In genomic region chr11:73199879-73200278, GRCm38 (mm10) we compare ENCODE assay signal across 8 mouse cellular contexts. TPM values are rescaled to one million over a fixed set of nuclear protein-coding genes. Genes with fewer than 3 reads are reported as not detected.
DNase-seq lines count a peak whose midpoint lies in the region; ATAC-seq and TF ChIP-seq lines count a peak whose summit lies in the region.

No protein-coding gene starts in this region.

- H3K9ac ChIP-seq in hindbrain, embryonic 16.5 days (ENCODE audit: low read depth, low read length), result peak overlapping the region; percentile 78
- H3K9ac ChIP-seq in liver, embryonic 13.5 days, result peak overlapping the region; percentile 88

- H3K4me2 ChIP-seq in hindbrain, embryonic 16.5 days (ENCODE audit: low read length), result peak overlapping the region; percentile 89
- peak overlapping the region; percentile 99 for H3K4me2 ChIP-seq in liver, embryonic 13.5 days

- H3K36me3 ChIP-seq in hindbrain, embryonic 16.5 days (ENCODE audit: control insufficient read depth, insufficient read depth, low read length), result no peaks in the 10 kb centered on the region
- H3K36me3 ChIP-seq in liver, embryonic 13.5 days, result no peaks in the 10 kb centered on the region
- 0 out of 2 replicates have a peak, but pooled peaks cover 3% of the 10 kb centered on the region for H3K36me3 ChIP-seq in small intestine, adult 2 months (ENCODE audit: control insufficient read depth, insufficient read depth, low read length)

- ATAC-seq in common myeloid progenitor, adult 5-6 weeks (replicated peaks; ENCODE audit: low read depth, poor library complexity, severe bottlenecking), result 0 out of 2 replicates have a peak, but pooled peaks have one; percentile 22
- ATAC-seq in hindbrain, embryonic 16.5 days, result no peak; the same call in 1 of the 2 replicates
- peak; percentile 8; the same call in 1 of the 2 replicates for ATAC-seq in liver, embryonic 13.5 days (ENCODE audit: low read depth)

- no peak overlapping the region for H3K27ac ChIP-seq in hindbrain, embryonic 16.5 days (ENCODE audit: low read depth, low read length)
- peak overlapping the region; percentile 78 for H3K27ac ChIP-seq in liver, embryonic 13.5 days
- H3K27ac ChIP-seq in small intestine, adult 2 months (ENCODE audit: insufficient read depth, low read depth, low read length), result peak overlapping the region; percentile 92

- DNase-seq in heart, adult 18-20 months, result peak; percentile 18 to 41
- no peak for DNase-seq in heart, adult 11 months
- DNase-seq in liver, embryonic 13.5 days, result peak; percentile 52
- no peak for DNase-seq in urinary bladder, postnatal 14 days (ENCODE audit: low spot score)
- no peak for DNase-seq in cerebellum, postnatal 4 days (ENCODE audit: low spot score in 2 of 2)

- WGBS in hindbrain, embryonic 16.5 days, result 6% methylated on average over 12 of the region's 12 CpGs
- under 1% methylated on average over 12 of the region's 12 CpGs for WGBS in liver, embryonic 13.5 days (ENCODE audit: insufficient replicate concordance)
- WGBS in small intestine, adult 2 months, result 1% methylated on average over 12 of the region's 12 CpGs

- H3K27me3 ChIP-seq in hindbrain, embryonic 16.5 days (replicated peaks; ENCODE audit: control insufficient read depth, insufficient read depth, low read length), result no peaks in the 10 kb centered on the region
- H3K27me3 ChIP-seq in liver, embryonic 13.5 days, result no peaks in the 10 kb centered on the region
- H3K27me3 ChIP-seq in small intestine, adult 2 months (ENCODE audit: control insufficient read depth, insufficient read depth, low read length), result no peaks in the 10 kb centered on the region

- TF ChIP-seq POLR2A in small intestine, adult 2 months (IDR thresholded peaks at IDR 0.05; ENCODE audit: low read depth, low read length), result peak; percentile 34; the same call in 1 of the 2 replicates

- no peak for TF ChIP-seq CTCF in small intestine, adult 2 months (IDR thresholded peaks at IDR 0.05; ENCODE audit: extremely low read depth, insufficient read length, insufficient replicate concordance, low read depth, low read length)

- H3K4me3 ChIP-seq in hindbrain, embryonic 16.5 days (ENCODE audit: low read length), result peak overlapping the region; percentile 64
- peak overlapping the region; percentile 85 for H3K4me3 ChIP-seq in liver, embryonic 13.5 days (replicated peaks)
- peak overlapping the region; percentile 85 for H3K4me3 ChIP-seq in small intestine, adult 2 months (ENCODE audit: low read depth, low read length)

- no peaks in the 10 kb centered on the region for H3K9me3 ChIP-seq in hindbrain, embryonic 16.5 days (ENCODE audit: control insufficient read depth, low read length)
- H3K9me3 ChIP-seq in liver, embryonic 13.5 days (replicated peaks), result no peaks in the 10 kb centered on the region

- H3K4me1 ChIP-seq in hindbrain, embryonic 16.5 days (ENCODE audit: control insufficient read depth, insufficient read depth, low read depth, low read length), result peaks cover 13% of the 10 kb centered on the region
- peaks cover 25% of the 10 kb centered on the region for H3K4me1 ChIP-seq in liver, embryonic 13.5 days (replicated peaks)
- peaks cover 4% of the 10 kb centered on the region; the same call in 1 of the 2 replicates for H3K4me1 ChIP-seq in small intestine, adult 2 months (ENCODE audit: control insufficient read depth, insufficient read depth, insufficient read length, low read length)

RNA-seq across cellular contexts. Expression of gene Shpk, which starts 0.6 kb away (rescaled TPM):
- 1 to 10 TPM in 1 of 2 experiments, under 1 TPM in 1; 0.92 to 1.5 TPM for total RNA-seq in heart, adult 18-20 months (2021)
- total RNA-seq in common myeloid progenitor, adult 5-6 weeks (2017), result 1.4 and 3.2 TPM in 2 replicates
- 2.5 and 3.0 TPM in 2 replicates for polyA plus RNA-seq in hindbrain, embryonic 16.5 days (2015; fragmentation: Nextera tagmentation; extraction: Ambion mirVana)
- 2.2 TPM in 2 replicates for polyA plus RNA-seq in liver, embryonic 13.5 days (2015; fragmentation: Nextera tagmentation; extraction: Ambion mirVana)
- 5.6 and 14.8 TPM in 2 replicates for polyA plus RNA-seq in small intestine, adult 2 months (2012; rRNA removed)

RNA-seq across cellular contexts. Expression of gene Ctns, which starts 1.0 kb away (rescaled TPM):
- 1 to 10 TPM; 10.0 TPM for total RNA-seq in heart, adult 18-20 months (2021)
- 6.0 and 8.8 TPM in 2 replicates for total RNA-seq in common myeloid progenitor, adult 5-6 weeks (2017)
- 17.4 and 21.5 TPM in 2 replicates for polyA plus RNA-seq in hindbrain, embryonic 16.5 days (2015; fragmentation: Nextera tagmentation; extraction: Ambion mirVana)
- 6.2 and 7.6 TPM in 2 replicates for polyA plus RNA-seq in liver, embryonic 13.5 days (2015; fragmentation: Nextera tagmentation; extraction: Ambion mirVana)
- 7.1 and 16.4 TPM in 2 replicates for polyA plus RNA-seq in small intestine, adult 2 months (2012; rRNA removed)

RNA-seq across cellular contexts. Expression of gene Tax1bp3, which starts 23.0 kb away (rescaled TPM):
- 10 to 100 TPM; 48.7 to 53.3 TPM for total RNA-seq in heart, adult 18-20 months (2021)
- total RNA-seq in common myeloid progenitor, adult 5-6 weeks (2017), result 7.7 and 11.4 TPM in 2 replicates
- 120 and 129 TPM in 2 replicates for polyA plus RNA-seq in hindbrain, embryonic 16.5 days (2015; fragmentation: Nextera tagmentation; extraction: Ambion mirVana)
- polyA plus RNA-seq in liver, embryonic 13.5 days (2015; fragmentation: Nextera tagmentation; extraction: Ambion mirVana), result 32.1 and 34.8 TPM in 2 replicates
- polyA plus RNA-seq in small intestine, adult 2 months (2012; rRNA removed), result 75.1 and 181 TPM in 2 replicates

RNA-seq across cellular contexts. Expression of gene Emc6, which starts 23.0 kb away (rescaled TPM):
- 10 to 100 TPM; 94.8 to 98.0 TPM for total RNA-seq in heart, adult 18-20 months (2021)
- total RNA-seq in common myeloid progenitor, adult 5-6 weeks (2017), result 46.6 and 48.2 TPM in 2 replicates
- polyA plus RNA-seq in hindbrain, embryonic 16.5 days (2015; fragmentation: Nextera tagmentation; extraction: Ambion mirVana), result 141 and 145 TPM in 2 replicates
- polyA plus RNA-seq in liver, embryonic 13.5 days (2015; fragmentation: Nextera tagmentation; extraction: Ambion mirVana), result 97.4 and 98.5 TPM in 2 replicates
- polyA plus RNA-seq in small intestine, adult 2 months (2012; rRNA removed), result 38.7 and 43.0 TPM in 2 replicates

RNA-seq across cellular contexts. Expression of gene Trpv1, which starts 34.2 kb away (rescaled TPM):
- total RNA-seq in heart, adult 18-20 months (2021), result not detected
- total RNA-seq in common myeloid progenitor, adult 5-6 weeks (2017), result not detected in 2 replicates
- polyA plus RNA-seq in hindbrain, embryonic 16.5 days (2015; fragmentation: Nextera tagmentation; extraction: Ambion mirVana), result 0.31 and 0.40 TPM in 2 replicates
- not detected in 2 replicates for polyA plus RNA-seq in liver, embryonic 13.5 days (2015; fragmentation: Nextera tagmentation; extraction: Ambion mirVana)
- polyA plus RNA-seq in small intestine, adult 2 months (2012; rRNA removed), result 0.10 and 0.25 TPM in 2 replicates

Comparison
In these comparisons a context has a peak if more than half of its experiments do, and no peak if none do; other contexts are left out.
1. DNase-seq: peak in heart, adult 18-20 months (2 of 2) and liver, embryonic 13.5 days (single experiment); none in heart, adult 11 months (single experiment), urinary bladder, postnatal 14 days (single experiment) and cerebellum, postnatal 4 days (0 of 2).
2. Peak in every context shown above with its lines, with median percentiles within 50 percentile points of each other: H3K4me3 ChIP-seq.